Mouse (Mus musculus): ENCODE results near the gene Teddm2.

Gene Teddm2

DNA sequence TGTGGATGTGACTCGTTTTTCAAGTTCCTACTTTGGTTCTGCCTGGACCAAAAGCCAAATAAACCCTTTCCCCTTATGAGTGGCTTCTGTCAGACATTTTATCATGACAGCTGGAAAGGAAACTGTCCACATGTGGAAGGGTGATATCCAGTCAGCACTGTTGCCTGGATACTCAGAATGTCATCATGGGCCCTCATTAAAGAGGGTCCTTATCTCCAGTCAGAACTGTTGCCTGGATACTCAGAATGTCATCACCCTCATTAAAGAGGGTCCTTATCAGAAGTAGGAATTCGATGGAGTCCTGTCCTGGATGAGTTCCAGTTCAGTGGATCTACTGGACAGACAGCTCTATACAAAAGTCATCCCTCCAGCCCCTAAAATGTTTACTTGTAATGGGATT lies 85.8 kb downstream of the Teddm2 start:
- DNase-seq (ENCODE audit: low spot score) = no peak

DNA sequence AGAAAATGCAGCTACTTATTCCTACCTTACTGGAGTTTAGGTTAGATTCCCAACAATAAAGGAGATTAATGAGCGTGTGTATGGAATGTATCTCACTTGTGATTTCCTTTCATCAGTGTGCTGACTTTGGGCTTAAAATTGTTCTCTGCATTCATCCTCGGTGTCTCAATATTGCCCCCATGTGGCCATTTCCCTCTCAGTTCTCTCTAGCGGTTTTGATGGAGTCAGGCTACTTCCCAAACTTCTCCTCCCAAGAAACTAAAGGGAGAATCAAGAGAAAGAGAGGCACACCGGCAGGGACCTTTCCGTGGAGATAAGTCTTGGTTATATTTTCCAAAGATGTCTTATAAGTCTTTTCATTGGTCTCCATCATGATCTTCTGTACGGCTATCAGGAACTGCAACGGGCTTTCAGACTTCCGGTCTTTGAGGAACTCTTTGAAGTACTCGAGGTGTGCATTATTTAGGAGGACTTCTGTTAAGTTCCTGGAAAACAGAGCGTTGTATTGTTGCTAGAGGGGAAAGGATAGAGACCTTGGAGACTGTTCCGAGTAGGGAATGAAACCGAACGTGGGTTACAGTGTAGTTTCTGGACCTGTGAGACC lies 92.5 kb downstream of the Teddm2 start:
- DNase-seq (ENCODE audit: low spot score) = peak; percentile 21

DNA sequence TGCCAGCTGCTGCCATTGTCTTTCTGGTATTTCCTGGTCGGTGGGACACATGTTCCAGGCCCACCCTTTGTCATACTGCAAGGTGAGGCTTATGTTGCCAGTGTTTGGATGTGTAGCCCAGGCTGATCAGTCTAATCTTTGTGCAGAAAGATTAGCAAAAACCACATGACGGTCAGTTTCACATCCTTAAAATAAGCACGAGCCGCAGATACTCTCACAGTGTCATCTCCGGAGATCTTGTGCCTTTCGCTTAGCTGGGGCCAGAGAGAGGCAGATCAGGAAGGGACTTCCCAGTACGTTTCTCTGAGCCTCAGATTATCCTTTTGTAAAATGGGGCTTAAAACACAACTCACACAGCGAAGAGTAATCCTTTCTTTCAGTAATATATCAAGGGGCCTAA lies 96.5 kb downstream of the Teddm2 start:
- DNase-seq (ENCODE audit: low spot score) = no peak

DNA sequence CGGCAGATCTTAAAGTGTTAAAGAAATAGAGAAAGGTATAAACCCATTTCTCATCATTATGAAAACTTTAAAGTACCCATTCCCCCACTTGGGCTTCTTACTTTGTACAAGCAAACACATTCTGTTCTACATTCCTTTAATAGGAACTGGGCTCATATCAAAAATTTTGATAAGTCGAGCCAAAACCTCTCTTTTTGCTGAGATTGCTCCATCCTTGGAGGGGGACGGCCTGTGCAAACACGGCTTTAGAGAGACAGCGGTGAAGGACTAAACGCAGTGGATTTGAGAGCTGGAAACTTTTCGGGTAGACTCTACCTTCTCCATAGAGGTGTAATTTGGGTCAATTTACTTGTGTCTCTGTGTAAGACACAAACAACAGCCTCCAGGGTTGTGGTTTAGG lies 97.3 kb downstream of the Teddm2 start:
- no peak for DNase-seq (ENCODE audit: low spot score)

Measured in spleen, adult 12 weeks (tissue).